Mouse (Mus musculus): ENCODE results near the gene Zfp292.

DNA sequence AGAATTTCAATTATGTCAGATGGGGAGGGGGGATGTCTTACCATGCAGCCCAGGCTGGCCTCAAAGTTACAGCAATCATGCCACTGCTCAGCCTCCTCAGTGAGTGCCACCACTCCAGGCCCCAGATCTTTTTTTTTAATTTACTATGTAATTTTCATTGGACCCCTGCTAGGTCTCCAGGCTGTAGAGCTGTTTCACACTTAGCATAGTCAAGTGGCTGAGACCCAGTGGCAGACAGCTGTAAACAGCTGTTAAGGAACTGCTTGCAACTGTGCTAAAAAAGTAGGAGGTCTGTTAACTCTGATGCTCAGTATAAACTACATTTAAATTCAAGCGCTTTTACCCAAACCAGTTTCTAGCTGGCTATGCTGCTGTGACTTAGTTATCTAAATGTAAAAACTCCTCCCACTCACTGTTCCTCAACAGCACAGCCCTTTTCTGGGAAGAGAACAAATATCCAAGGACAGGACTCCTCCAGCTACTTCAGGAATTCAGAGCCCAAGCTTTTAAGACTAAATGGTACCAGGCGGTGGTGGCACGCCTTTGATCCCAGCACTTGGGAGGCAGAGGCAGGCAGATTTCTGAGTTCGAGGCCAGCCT lies 9.8 kb downstream of the Zfp292 start:
- no peak for TF ChIP-seq CTCF (IDR thresholded peaks at IDR 0.05; ENCODE audit: control insufficient read depth, insufficient read depth, low read length)
- TF ChIP-seq POLR2A (IDR thresholded peaks at IDR 0.05; ENCODE audit: borderline replicate concordance, control insufficient read depth, low read depth, low read length), result no peak
